Comparison of ENCODE assay signal across 23 mouse cellular contexts in the genomic region with DNA sequence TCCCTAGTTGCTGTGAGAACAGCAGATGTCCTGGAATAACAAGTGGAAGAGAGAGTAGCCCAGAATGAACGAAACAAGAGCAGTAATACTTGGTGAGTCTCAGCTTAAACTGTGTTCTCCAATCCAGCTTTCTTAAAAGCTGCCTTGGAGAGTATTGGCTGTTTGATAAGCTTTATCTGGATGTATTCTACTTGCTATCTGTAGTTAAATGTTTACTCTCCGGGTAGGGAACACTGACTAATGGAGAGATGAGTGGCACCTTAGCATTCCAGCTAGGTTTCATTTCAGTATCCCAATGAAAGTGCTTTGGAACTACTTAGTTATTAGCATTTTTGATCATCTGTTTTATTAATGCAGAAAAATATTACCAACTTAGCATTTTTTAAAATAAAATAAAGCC. TPM values are rescaled to one million over a fixed set of nuclear protein-coding genes. Genes with fewer than 3 reads are reported as not detected.
DNase-seq lines count a peak whose midpoint lies in the region; ATAC-seq and TF ChIP-seq lines count a peak whose summit lies in the region.
"Had no signal": no experiment of that assay in that cellular context is flagged by ENCODE, and none has a peak within 500 bp of the region (broad histone marks: within the 10 kb centered on the region; RNA-seq: fewer than 3 reads in every experiment).

No protein-coding gene starts in this region.

- peak; percentile 56; the same call in 1 of the 2 replicates for ATAC-seq in stomach, embryonic 14.5 days (ENCODE audit: insufficient number of reproducible peaks, insufficient read depth, low FRiP score, low read depth)
- ATAC-seq in stomach, embryonic 15.5 days (ENCODE audit: insufficient read depth, low FRiP score, low read depth) = peak; percentile 75; the same call in 1 of the 2 replicates
- 0 out of 2 replicates have a peak, but pooled peaks have one; percentile 64 for ATAC-seq in stomach, embryonic 16.5 days (ENCODE audit: insufficient read depth, low FRiP score)
- ATAC-seq in stomach, postnatal 0 days (ENCODE audit: low FRiP score, low TSS enrichment) = 0 out of 2 replicates have a peak, but pooled peaks have one; percentile 54
- ATAC-seq: activated CD4-positive, CD25-positive, alpha-beta regulatory T cell, adult 4 months; CD4-positive, CD25-positive, alpha-beta regulatory T cell, adult 4 months; Patski had no signal

- no peak overlapping the region for H3K4me2 ChIP-seq in stomach, embryonic 14.5 days (replicated peaks; ENCODE audit: low read depth, low read length)
- no peak overlapping the region for H3K4me2 ChIP-seq in stomach, embryonic 15.5 days
- H3K4me2 ChIP-seq in stomach, embryonic 16.5 days (ENCODE audit: low read depth, low read length) = no peak overlapping the region
- H3K4me2 ChIP-seq in stomach, postnatal 0 days (replicated peaks; ENCODE audit: low read depth) = no peak overlapping the region

- no peaks in the 10 kb centered on the region for H3K9me3 ChIP-seq in stomach, embryonic 14.5 days (ENCODE audit: control insufficient read depth, low read depth, low read length)
- H3K9me3 ChIP-seq in stomach, embryonic 15.5 days = no peaks in the 10 kb centered on the region
- H3K9me3 ChIP-seq in stomach, embryonic 16.5 days (replicated peaks; ENCODE audit: control insufficient read depth, low read length) = no peaks in the 10 kb centered on the region
- H3K9me3 ChIP-seq in stomach, postnatal 0 days (ENCODE audit: control insufficient read depth, low read length) = no peaks in the 10 kb centered on the region
- H3K9me3 ChIP-seq: G1E had no signal

- no peaks in the 10 kb centered on the region for H3K36me3 ChIP-seq in stomach, embryonic 14.5 days (ENCODE audit: control insufficient read depth, insufficient read depth, low read length)
- no peaks in the 10 kb centered on the region for H3K36me3 ChIP-seq in stomach, embryonic 15.5 days
- no peaks in the 10 kb centered on the region for H3K36me3 ChIP-seq in stomach, embryonic 16.5 days (ENCODE audit: control insufficient read depth, insufficient read depth, low read length)
- H3K36me3 ChIP-seq in stomach, postnatal 0 days (ENCODE audit: control insufficient read depth, insufficient read depth, low read length) = no peaks in the 10 kb centered on the region
- H3K36me3 ChIP-seq: G1E had no signal

- H3K4me3 ChIP-seq in stomach, embryonic 14.5 days (ENCODE audit: low read depth, low read length) = no peak overlapping the region
- H3K4me3 ChIP-seq in stomach, embryonic 15.5 days (replicated peaks) = no peak overlapping the region
- no peak overlapping the region for H3K4me3 ChIP-seq in stomach, embryonic 16.5 days (replicated peaks; ENCODE audit: low read length)
- no peak overlapping the region for H3K4me3 ChIP-seq in stomach, postnatal 0 days (ENCODE audit: low read depth, low read length)

- DNase-seq in stomach, postnatal 0 days (ENCODE audit: low spot score) = no peak
- no peak for DNase-seq in urinary bladder, postnatal 14 days (ENCODE audit: low spot score)
- DNase-seq in spleen, postnatal 10 days (ENCODE audit: low spot score in 2 of 2) = no peak
- DNase-seq in c-Kit-positive CD71-positive TER-119-positive erythroid progenitor cells, embryonic 14.5 days (ENCODE audit: low spot score) = no peak
- DNase-seq in kidney, postnatal 36 days = no peak
- DNase-seq: adrenal gland, adult 2 months; adrenal gland, adult 8-10 months; adrenal gland, postnatal 10 days; adrenal gland, postnatal 14 days; adrenal gland, postnatal 25 days; adrenal gland, postnatal 36 days; B cell, adult 2 months; cerebellum, adult 11 months; cerebellum, adult 11-12 months; cerebellum, adult 18-20 months had no signal

- 55% methylated on average over 2 of the region's 2 CpGs for WGBS in stomach, embryonic 14.5 days
- WGBS in stomach, embryonic 15.5 days = 63% methylated on average over 2 of the region's 2 CpGs
- WGBS in stomach, embryonic 16.5 days = 50% methylated on average over 2 of the region's 2 CpGs
- 52% methylated on average over 2 of the region's 2 CpGs for WGBS in stomach, postnatal 0 days

- no peaks in the 10 kb centered on the region for H3K4me1 ChIP-seq in stomach, embryonic 14.5 days (ENCODE audit: control insufficient read depth, insufficient read depth, low read length)
- no peaks in the 10 kb centered on the region for H3K4me1 ChIP-seq in stomach, embryonic 15.5 days
- H3K4me1 ChIP-seq in stomach, embryonic 16.5 days (ENCODE audit: control insufficient read depth, insufficient read depth, low read length) = no peaks in the 10 kb centered on the region
- H3K4me1 ChIP-seq in stomach, postnatal 0 days (replicated peaks; ENCODE audit: control insufficient read depth, insufficient read depth) = no peaks in the 10 kb centered on the region

- TF ChIP-seq CTCF in stomach, postnatal 0 days (IDR thresholded peaks at IDR 0.05; ENCODE audit: low read depth) = no peak

- no peak overlapping the region for H3K9ac ChIP-seq in stomach, embryonic 14.5 days (replicated peaks; ENCODE audit: low read depth, low read length)
- no peak overlapping the region for H3K9ac ChIP-seq in stomach, embryonic 15.5 days
- no peak overlapping the region for H3K9ac ChIP-seq in stomach, embryonic 16.5 days (ENCODE audit: low read length)
- H3K9ac ChIP-seq in stomach, postnatal 0 days (ENCODE audit: low read length) = no peak overlapping the region

- no peak for TF ChIP-seq EP300 in stomach, postnatal 0 days (optimal IDR thresholded peaks at IDR 0.05)

- H3K27me3 ChIP-seq in stomach, embryonic 14.5 days (ENCODE audit: control insufficient read depth, insufficient read depth, low read length) = no peaks in the 10 kb centered on the region
- H3K27me3 ChIP-seq in stomach, embryonic 15.5 days (replicated peaks) = no peaks in the 10 kb centered on the region
- no peaks in the 10 kb centered on the region for H3K27me3 ChIP-seq in stomach, embryonic 16.5 days (ENCODE audit: control insufficient read depth, insufficient read depth, low read length)
- no peaks in the 10 kb centered on the region for H3K27me3 ChIP-seq in stomach, postnatal 0 days (ENCODE audit: control insufficient read depth, insufficient read depth, low read length)
- H3K27me3 ChIP-seq: CH12.LX had no signal

- H3K27ac ChIP-seq in stomach, embryonic 14.5 days (ENCODE audit: low read length) = no peak overlapping the region
- no peak overlapping the region for H3K27ac ChIP-seq in stomach, embryonic 15.5 days
- peak overlapping the region; percentile 56; the same call in 1 of the 2 replicates for H3K27ac ChIP-seq in stomach, embryonic 16.5 days (ENCODE audit: low read length)
- H3K27ac ChIP-seq in stomach, postnatal 0 days (replicated peaks) = no peak overlapping the region

RNA-seq across cellular contexts. Expression of gene Ica1, which starts 41.6 kb away (rescaled TPM):
- 25.4 and 25.6 TPM in 2 replicates for polyA plus RNA-seq in stomach, embryonic 14.5 days (2014; fragmentation: Nextera tagmentation; extraction: Ambion mirVana)
- 28.2 and 36.8 TPM in 2 replicates for polyA plus RNA-seq in stomach, embryonic 15.5 days (2015; fragmentation: Nextera tagmentation; extraction: Ambion mirVana)
- 35.6 and 35.7 TPM in 2 replicates for polyA plus RNA-seq in stomach, embryonic 16.5 days (2015; fragmentation: Nextera tagmentation; extraction: Ambion mirVana)
- polyA plus RNA-seq in stomach, postnatal 0 days (2015; fragmentation: Nextera tagmentation; extraction: Ambion mirVana) = 44.7 and 46.9 TPM in 2 replicates
